Mouse (Mus musculus): Measurements from ENCODE around the gene Srpk1. TPM values are rescaled to one million over a fixed set of nuclear protein-coding genes. Genes with fewer than 3 reads are reported as not detected.
"Not testable (repeated sequence)": the region's sequence is repeated elsewhere in the genome, so short reads cannot be mapped to it uniquely, and the experiment has no call there.

Gene Srpk1
- polyA plus RNA-seq, 1 experiment from 2014 or later, result 98.7 TPM

DNA sequence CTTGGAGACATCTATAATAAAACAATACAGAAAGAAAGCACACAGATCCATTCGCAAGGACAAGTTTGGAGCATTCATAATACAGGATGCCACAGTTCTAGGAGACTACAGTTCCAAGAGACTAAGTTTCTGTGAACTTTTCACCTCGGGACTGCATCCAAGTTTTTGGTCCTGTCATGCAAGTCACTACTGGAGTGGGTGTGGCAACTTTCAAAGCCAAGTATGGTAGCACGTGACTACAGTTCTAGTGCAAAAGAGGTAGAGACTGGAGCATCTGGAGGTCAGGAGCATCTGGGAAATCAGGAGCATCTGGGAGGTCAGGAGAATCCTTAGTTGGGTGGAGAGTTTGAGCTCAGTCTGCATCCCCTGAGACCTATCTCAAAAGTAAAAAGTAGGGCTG lies 50.6 kb downstream of the Srpk1 start:
- Histone ChIP-seq H3K27ac (no peak overlapping the region), H3K36me3 (no peaks in the 10 kb centered on the region), H3K27me3 (ENCODE audit: insufficient read depth, poor library complexity, severe bottlenecking) (no peaks in the 10 kb centered on the region), H3K9me3 (no peaks in the 10 kb centered on the region), H3K4me1 (replicated peaks) (peaks cover 13% of the 10 kb centered on the region), H3K4me3 (no peak overlapping the region)
- WGBS, result 88% methylated on average over 3 of the region's 3 CpGs
- DNase-seq (ENCODE audit: low spot score), result no peak

DNA sequence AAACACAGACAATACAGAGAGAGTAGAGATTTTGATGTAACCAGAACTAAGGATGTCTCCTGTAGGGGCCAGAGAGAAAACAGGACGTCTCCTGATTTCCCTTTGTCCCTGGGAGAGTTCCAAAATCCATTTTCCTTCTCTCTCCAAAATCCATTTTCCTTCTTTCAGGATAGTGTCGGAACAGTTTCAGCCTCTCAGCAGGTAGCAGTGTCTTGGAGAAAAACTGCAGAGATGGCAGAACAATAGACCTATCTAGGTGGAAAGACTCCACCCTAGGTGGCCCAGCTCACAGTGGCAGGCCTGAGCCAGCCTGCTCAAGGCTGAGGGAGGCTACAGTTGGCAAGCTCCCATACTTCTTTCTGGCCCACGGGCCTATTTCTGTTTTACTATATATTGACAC lies 55.0 kb downstream of the Srpk1 start:
- Histone ChIP-seq H3K36me3 (no peaks in the 10 kb centered on the region), H3K9me3 (no peaks in the 10 kb centered on the region), H3K4me1 (replicated peaks) (no peaks in the 10 kb centered on the region), H3K4me3 (no peak overlapping the region), H3K27ac (no peak overlapping the region), H3K27me3 (ENCODE audit: insufficient read depth, poor library complexity, severe bottlenecking) (no peaks in the 10 kb centered on the region)
- WGBS, result 34% methylated on average over 3 of the region's 3 CpGs
- DNase-seq (ENCODE audit: low spot score), result no peak

DNA sequence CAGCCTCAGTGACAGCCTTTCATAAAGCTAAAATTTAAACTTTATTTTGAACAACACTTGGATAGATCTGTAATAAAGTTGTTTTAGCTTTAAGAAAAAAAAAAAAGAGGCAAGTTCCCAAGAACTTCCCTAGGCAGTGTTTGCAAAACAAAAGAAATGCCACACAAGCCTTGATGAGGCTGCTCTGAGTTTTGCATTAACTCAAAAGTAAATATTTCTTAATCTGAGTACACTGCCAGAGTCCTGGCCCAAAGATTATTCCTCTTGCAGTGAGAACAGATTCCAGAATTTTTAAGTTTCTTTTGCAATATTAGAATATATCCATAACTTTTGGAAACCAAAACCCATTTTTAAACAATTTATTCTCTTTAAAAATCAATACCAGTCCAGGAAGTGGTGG lies 57.3 kb downstream of the Srpk1 start:
- Histone ChIP-seq H3K27me3 (ENCODE audit: insufficient read depth, poor library complexity, severe bottlenecking) (no peaks in the 10 kb centered on the region), H3K4me3 (no peak overlapping the region), H3K9me3 (no peaks in the 10 kb centered on the region), H3K27ac (no peak overlapping the region), H3K4me1 (replicated peaks) (peaks cover 20% of the 10 kb centered on the region), H3K36me3 (no peaks in the 10 kb centered on the region)
- DNase-seq (ENCODE audit: low spot score), result no peak

DNA sequence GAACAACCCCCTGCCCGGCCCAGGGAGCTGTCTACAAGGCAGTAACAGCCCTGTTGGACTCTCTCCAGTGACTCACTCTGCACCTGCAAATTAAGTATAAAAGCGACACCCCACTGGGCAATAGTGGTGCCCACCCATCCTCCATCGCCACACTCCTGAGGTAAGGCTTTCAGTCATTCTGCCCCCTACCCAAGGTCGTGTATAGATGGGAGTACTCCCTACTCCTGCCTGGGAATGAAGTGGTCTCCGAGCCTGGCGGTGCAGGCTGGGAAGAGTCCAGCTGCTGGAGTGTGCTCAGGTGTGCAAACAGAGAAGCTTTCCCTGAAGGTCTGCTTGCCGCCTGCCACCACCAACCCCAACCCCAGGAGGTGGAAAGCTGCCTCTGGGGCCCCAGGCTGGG lies 60.9 kb downstream of the Srpk1 start:
- 67% methylated on average over 7 of the region's 7 CpGs for WGBS
- H3K36me3 ChIP-seq, result no peaks in the 10 kb centered on the region
- no peak overlapping the region for H3K4me3 ChIP-seq
- DNase-seq (ENCODE audit: low spot score), result no peak
- peaks cover 29% of the 10 kb centered on the region for H3K4me1 ChIP-seq (replicated peaks)
- H3K9me3 ChIP-seq, result no peaks in the 10 kb centered on the region
- no peak overlapping the region for H3K27ac ChIP-seq
- H3K27me3 ChIP-seq (ENCODE audit: insufficient read depth, poor library complexity, severe bottlenecking), result no peaks in the 10 kb centered on the region

DNA sequence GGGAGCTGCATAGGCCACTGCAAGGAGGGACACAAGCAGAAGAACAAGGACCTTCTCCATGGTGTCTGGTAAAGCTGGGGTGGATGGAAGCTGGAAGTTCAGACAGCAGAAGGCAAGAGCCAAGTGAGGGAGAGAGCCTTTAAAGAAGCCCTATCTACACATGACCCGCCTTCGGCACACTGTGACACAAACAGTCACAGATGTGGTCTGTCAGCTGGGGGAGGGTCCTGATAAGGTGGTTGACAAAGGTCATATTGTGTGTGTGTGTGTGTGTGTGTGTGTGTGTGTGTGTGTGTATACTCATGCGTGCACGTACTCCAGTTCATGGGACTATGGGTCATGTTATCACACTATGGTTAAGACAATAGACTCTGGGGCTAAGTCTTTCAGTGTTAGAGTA lies 61.9 kb downstream of the Srpk1 start, which contains the start of gene Clps:
Gene Clps, minus strand, starts transcription at position 169 of the 400 bp plus-strand sequence.
- 88% methylated on average over 4 of the region's 4 CpGs for WGBS
- H3K9me3 ChIP-seq, result no peaks in the 10 kb centered on the region
- no peak within 1 kb of the TSS for H3K4me3 ChIP-seq
- no peaks in the 10 kb centered on the region for H3K27me3 ChIP-seq (ENCODE audit: insufficient read depth, poor library complexity, severe bottlenecking)
- no peak within 1 kb of the TSS for H3K27ac ChIP-seq
- DNase-seq (ENCODE audit: low spot score), result no peak
- peaks cover 39% of the 10 kb centered on the region for H3K4me1 ChIP-seq (replicated peaks)
- H3K36me3 ChIP-seq, result no peaks in the 10 kb centered on the region

DNA sequence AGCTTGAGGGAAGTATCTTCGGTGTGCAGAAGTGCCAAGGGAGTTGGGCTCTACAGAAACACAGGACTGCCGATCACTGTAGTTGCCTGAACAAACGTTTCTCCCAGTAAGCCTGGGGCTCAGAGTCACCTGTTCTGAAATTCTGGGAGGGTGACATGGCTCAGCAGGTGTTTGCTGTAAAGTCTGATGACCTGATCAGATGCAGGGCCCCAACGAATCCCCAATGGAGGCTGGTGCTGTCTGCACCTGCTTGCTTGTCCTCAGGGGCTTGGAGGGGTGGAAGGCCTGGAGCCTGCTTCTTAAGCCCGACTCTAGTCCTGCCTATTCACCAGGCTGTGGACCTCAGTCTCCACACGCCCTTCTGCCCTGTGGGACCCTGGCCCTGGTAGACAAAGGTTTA lies 64.7 kb downstream of the Srpk1 start:
- Histone ChIP-seq H3K4me3 (no peak overlapping the region), H3K27me3 (ENCODE audit: insufficient read depth, poor library complexity, severe bottlenecking) (no peaks in the 10 kb centered on the region), H3K27ac (no peak overlapping the region), H3K36me3 (no peaks in the 10 kb centered on the region), H3K9me3 (no peaks in the 10 kb centered on the region), H3K4me1 (replicated peaks) (peaks cover 56% of the 10 kb centered on the region)
- no peak for DNase-seq (ENCODE audit: low spot score)
- 80% methylated on average over 6 of the region's 6 CpGs for WGBS

DNA sequence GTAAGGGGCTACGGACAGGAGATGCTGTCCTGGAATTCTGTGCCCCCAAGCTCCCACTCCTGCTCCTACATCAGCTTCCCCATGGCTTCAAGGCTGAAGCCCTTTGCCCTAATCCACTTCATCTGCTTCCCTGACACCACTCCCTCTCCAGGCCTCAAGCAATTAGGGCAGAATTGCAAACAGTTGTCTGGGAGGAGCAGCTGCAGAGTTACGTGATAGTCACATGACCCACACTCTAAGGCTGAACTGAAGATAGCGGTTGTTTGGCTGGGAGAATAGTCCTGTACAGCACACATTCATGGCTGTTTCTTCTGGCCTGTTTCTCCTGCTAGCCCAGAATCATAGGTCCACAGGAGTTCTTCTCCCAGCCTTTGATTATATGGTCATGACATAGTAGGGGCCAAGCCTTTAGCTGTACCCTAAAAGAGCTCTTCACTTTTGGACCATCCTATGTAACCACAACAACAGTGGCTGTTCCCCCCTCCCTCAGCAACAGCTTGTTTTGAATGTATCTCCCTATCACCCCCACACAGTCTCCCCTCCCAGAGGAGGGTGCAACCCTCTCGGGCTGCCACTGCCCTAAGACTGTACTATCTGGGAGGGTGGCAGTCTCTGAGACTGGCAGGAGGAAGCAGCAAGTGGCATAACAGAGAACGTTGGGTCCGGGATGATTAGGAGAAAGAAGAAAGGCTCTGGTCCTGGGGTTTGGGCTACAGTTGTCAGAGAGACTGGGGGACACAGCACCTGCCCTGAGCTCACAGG lies 65.7 kb downstream of the Srpk1 start:
- Histone ChIP-seq H3K4me3 (no peak overlapping the region), H3K36me3 (no peaks in the 10 kb centered on the region), H3K27ac (peak overlapping the region; percentile 47), H3K27me3 (ENCODE audit: insufficient read depth, poor library complexity, severe bottlenecking) (no peaks in the 10 kb centered on the region), H3K4me1 (replicated peaks) (peaks cover 56% of the 10 kb centered on the region), H3K9me3 (no peaks in the 10 kb centered on the region)
- peak; percentile 28 for DNase-seq (ENCODE audit: low spot score)
- 63% methylated on average over 6 of the region's 6 CpGs for WGBS

DNA sequence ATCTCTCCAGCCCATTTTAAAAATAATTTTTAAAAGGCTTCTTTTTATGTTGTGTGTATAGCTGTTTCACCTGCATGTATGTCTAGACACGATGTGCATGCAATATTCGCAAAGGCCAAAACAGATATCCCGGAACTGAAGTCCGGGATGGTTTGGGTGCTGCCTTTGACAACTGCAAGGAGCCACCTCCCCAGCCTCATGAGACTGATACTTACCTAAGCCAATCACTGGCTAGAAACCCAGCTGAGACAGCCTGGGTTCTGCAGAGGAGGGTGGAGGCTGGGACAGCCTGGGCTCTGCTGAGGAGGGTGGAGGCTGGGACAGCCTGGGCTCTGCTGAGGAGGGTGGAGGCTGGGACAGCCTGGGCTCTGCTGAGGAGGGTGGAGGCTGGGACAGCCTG lies 68.5 kb downstream of the Srpk1 start:
- H3K9me3 ChIP-seq; DNase-seq (ENCODE audit: low spot score); H3K4me3 ChIP-seq; H3K27ac ChIP-seq; H3K36me3 ChIP-seq; H3K27me3 ChIP-seq (ENCODE audit: insufficient read depth, poor library complexity, severe bottlenecking): not testable (repeated sequence)
- 92% methylated on average over 4 of the region's 4 CpGs for WGBS
- H3K4me1 ChIP-seq (replicated peaks), result peaks cover 41% of the 10 kb centered on the region

DNA sequence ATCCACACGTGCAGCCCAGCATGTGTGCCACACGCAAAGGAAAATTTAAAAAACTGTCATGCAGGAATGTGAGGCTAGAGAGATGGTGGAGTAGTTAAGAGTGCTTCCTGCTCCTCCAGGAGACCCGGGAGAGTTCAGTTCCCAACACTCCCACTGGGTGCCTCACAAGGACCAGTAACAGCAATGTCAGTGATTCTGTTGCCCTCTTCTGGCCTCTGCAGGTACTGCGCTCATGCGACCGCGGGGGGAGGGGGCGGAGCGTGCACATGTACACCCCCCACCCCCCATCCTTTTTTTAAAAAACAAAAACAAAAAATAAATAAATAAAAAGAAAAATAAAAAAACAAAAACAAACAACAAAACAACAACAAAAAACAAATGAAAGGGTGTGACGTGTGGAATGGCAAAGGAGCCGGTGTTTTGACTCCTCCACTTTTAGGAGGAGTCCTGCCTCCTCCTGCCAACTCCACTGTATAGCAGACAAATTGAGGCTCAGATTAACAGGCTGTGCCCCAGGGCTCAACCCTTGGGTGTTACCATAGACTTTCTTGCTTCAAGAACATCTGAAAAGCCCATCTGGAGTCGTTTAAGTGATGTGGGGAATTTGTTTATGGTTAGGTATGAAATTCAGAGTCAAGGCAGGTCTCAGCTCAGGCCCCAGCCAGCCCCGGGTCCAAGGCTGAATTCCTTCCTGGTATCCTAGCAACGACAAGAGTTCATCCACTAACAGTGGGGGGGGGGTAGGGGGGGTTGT lies 69.3 kb downstream of the Srpk1 start:
- Histone ChIP-seq H3K27me3 (ENCODE audit: insufficient read depth, poor library complexity, severe bottlenecking) (no peaks in the 10 kb centered on the region), H3K9me3 (no peaks in the 10 kb centered on the region), H3K4me3 (0 out of 2 replicates have a peak overlapping the region, but pooled peaks have one; percentile 6), H3K36me3 (no peaks in the 10 kb centered on the region), H3K27ac (no peak overlapping the region), H3K4me1 (replicated peaks) (peaks cover 41% of the 10 kb centered on the region)
- WGBS, result 5% methylated on average over 14 of the region's 14 CpGs
- peak; percentile 84 for DNase-seq (ENCODE audit: low spot score)

DNA sequence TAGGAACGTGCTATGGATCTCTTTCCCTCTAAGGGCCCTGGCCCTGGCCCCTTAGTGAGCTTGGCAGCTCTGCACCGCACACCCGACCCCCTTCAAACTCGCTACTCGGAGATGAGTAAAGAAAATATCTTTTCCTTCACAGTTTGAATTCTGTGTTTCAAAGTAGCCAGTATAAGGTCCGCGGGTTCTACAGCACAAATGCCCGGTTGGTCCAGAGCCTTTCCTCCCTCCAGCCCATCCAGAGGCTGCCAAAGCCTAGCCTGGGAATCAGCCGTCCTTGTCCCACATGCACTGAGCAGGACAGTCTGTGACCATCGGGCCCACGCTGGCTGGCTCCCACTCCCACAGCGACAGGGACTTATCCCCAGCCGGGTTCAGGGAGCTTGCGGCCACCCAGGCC lies 73.4 kb downstream of the Srpk1 start, which contains the start of gene Clpsl2:
Gene Clpsl2, plus strand, starts transcription at position 301 of the 400 bp plus-strand sequence.
- no peaks in the 10 kb centered on the region for H3K27me3 ChIP-seq (ENCODE audit: insufficient read depth, poor library complexity, severe bottlenecking)
- H3K9me3 ChIP-seq, result no peaks in the 10 kb centered on the region
- WGBS, result 77% methylated on average over 14 of the region's 14 CpGs
- no peak within 1 kb of the TSS for H3K27ac ChIP-seq
- H3K4me3 ChIP-seq, result no peak within 1 kb of the TSS
- H3K36me3 ChIP-seq, result no peaks in the 10 kb centered on the region
- DNase-seq (ENCODE audit: low spot score), result no peak
- peaks cover 16% of the 10 kb centered on the region for H3K4me1 ChIP-seq (replicated peaks)

DNA sequence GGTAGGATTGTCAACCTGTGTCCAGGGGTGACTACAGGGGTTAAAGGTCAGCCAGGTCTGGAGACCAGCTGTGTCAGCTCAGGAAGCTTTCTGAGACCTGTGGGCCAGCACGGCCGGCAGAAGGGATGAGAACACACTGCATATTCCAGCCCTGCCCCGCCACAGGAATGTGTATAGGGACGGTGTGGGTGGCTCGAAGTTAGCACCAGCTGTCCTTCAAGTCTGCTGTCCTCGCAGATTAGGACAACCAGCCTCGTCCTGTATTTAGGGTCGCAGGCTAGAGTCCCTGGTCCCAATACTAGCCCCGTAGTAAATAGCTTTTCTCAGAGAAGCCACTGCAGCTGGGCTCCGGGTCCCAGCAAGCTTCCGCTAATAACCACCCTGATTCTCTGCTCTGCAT lies 74.0 kb downstream of the Srpk1 start:
- WGBS, result 74% methylated on average over 11 of the region's 11 CpGs
- Histone ChIP-seq H3K27ac (no peak overlapping the region), H3K27me3 (ENCODE audit: insufficient read depth, poor library complexity, severe bottlenecking) (no peaks in the 10 kb centered on the region), H3K9me3 (no peaks in the 10 kb centered on the region), H3K36me3 (no peaks in the 10 kb centered on the region), H3K4me3 (no peak overlapping the region), H3K4me1 (replicated peaks) (peaks cover 13% of the 10 kb centered on the region)
- DNase-seq (ENCODE audit: low spot score), result no peak

DNA sequence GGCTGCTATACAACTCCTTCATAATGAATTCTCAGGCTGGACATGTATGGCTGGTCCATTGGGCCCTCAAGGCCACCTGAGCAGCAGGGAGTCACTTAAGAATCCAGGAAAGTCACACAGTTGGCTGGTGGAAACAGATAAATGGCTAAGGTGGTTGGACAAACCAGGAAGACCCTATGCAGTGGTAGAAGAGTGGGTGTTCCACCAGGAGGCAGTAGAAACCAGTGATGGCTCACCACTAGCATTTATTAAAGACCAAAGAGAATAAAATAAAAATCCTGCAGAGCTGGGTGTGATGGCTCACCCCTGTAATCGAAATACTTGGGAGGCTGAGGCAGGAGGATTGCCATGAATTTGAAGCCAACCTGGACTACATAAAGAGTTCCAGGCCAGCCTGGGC lies 75.6 kb downstream of the Srpk1 start:
- Histone ChIP-seq H3K36me3 (no peaks in the 10 kb centered on the region), H3K4me1 (replicated peaks) (no peaks in the 10 kb centered on the region), H3K9me3 (peaks cover 2% of the 10 kb centered on the region), H3K27ac (no peak overlapping the region), H3K4me3 (no peak overlapping the region), H3K27me3 (ENCODE audit: insufficient read depth, poor library complexity, severe bottlenecking) (no peaks in the 10 kb centered on the region)
- DNase-seq (ENCODE audit: low spot score), result no peak
- 93% methylated on average over 1 of the region's 1 CpGs for WGBS

DNA sequence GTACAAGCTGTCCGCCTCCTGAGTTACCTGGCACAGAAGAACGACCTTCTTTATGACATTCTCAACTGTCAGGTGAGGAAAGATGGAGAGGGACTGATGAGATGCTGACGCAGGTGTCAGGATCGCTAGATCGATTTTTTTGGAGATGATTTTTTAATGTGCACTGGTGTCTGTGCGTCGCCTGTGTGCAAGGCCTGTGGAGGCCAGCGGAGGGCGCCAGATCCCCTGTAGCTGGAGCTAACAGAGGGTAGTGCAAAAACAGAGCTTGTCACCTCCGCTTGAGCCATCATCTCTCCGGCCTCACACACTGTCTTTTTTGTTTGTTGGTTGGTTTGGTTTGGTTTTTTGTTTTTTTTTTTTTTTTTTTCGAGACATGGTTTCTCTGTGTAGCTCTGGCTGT lies 84.6 kb downstream of the Srpk1 start:
- Histone ChIP-seq H3K9me3 (peaks cover 35% of the 10 kb centered on the region), H3K4me3 (no peak overlapping the region), H3K27me3 (ENCODE audit: insufficient read depth, poor library complexity, severe bottlenecking) (peaks cover 5% of the 10 kb centered on the region), H3K36me3 (no peaks in the 10 kb centered on the region), H3K27ac (no peak overlapping the region), H3K4me1 (replicated peaks) (no peaks in the 10 kb centered on the region)
- no peak for DNase-seq (ENCODE audit: low spot score)
- WGBS, result 45% methylated on average over 12 of the region's 12 CpGs

Measured in hindbrain, embryonic 10.5 days (tissue).